Mouse (Mus musculus): ENCODE data around the gene Ndufs7.

Gene Ndufs7

GRCm38 (mm10) chr10:80293325-80293724 lies 44.4 kb downstream of the Ndufs7 start:
- no peak for DNase-seq (ENCODE audit: inconsistent ontology term)

GRCm38 (mm10) chr10:80294311-80294710 lies 45.4 kb downstream of the Ndufs7 start:
- DNase-seq (ENCODE audit: inconsistent ontology term): no peak

GRCm38 (mm10) chr10:80294788-80295303 lies 45.9 kb downstream of the Ndufs7 start:
- DNase-seq (ENCODE audit: inconsistent ontology term): no peak

- DNase-seq (ENCODE audit: inconsistent ontology term): peak; percentile 82
These were observed 46.9 kb downstream of the Ndufs7 start, which contains the start of gene Apc2 for GRCm38 (mm10) chr10:80295618-80296425. Gene Apc2 (plus strand): TSS chr10:80295977.

- DNase-seq (ENCODE audit: inconsistent ontology term): no peak
These were observed 47.9 kb downstream of the Ndufs7 start for GRCm38 (mm10) chr10:80296824-80297223.

GRCm38 (mm10) chr10:80297526-80298133 lies 48.7 kb downstream of the Ndufs7 start:
- no peak for DNase-seq (ENCODE audit: inconsistent ontology term)

GRCm38 (mm10) chr10:80298571-80299281 lies 49.8 kb downstream of the Ndufs7 start:
- DNase-seq (ENCODE audit: inconsistent ontology term): peak; percentile 83

GRCm38 (mm10) chr10:80299301-80299700 lies 50.4 kb downstream of the Ndufs7 start:
- no peak for DNase-seq (ENCODE audit: inconsistent ontology term)

- DNase-seq (ENCODE audit: inconsistent ontology term): no peak
These were observed 50.9 kb downstream of the Ndufs7 start for GRCm38 (mm10) chr10:80299824-80300223.

GRCm38 (mm10) chr10:80300672-80301181 lies 51.8 kb downstream of the Ndufs7 start:
- no peak for DNase-seq (ENCODE audit: inconsistent ontology term)

GRCm38 (mm10) chr10:80301256-80302081 lies 52.5 kb downstream of the Ndufs7 start:
- DNase-seq (ENCODE audit: inconsistent ontology term): no peak

GRCm38 (mm10) chr10:80302082-80302355 lies 53.1 kb downstream of the Ndufs7 start:
- DNase-seq (ENCODE audit: inconsistent ontology term): no peak

GRCm38 (mm10) chr10:80302471-80302881 lies 53.6 kb downstream of the Ndufs7 start:
- DNase-seq (ENCODE audit: inconsistent ontology term): peak; percentile 94

- DNase-seq (ENCODE audit: inconsistent ontology term): no peak
These were observed 55.5 kb downstream of the Ndufs7 start for GRCm38 (mm10) chr10:80304458-80304857.

- no peak for DNase-seq (ENCODE audit: inconsistent ontology term)
These were observed 55.9 kb downstream of the Ndufs7 start for GRCm38 (mm10) chr10:80304862-80305261.

Data from Muller cell, postnatal 12 days (primary cell).